Mouse (Mus musculus): ENCODE measurements around the gene Pex6. TPM values are rescaled to one million over a fixed set of nuclear protein-coding genes. Genes with fewer than 3 reads are reported as not detected.

Gene Pex6
- polyA plus RNA-seq, 1 experiment from 2014 or later: 21.1 TPM

GRCm38 (mm10) chr17:46703971-46704886, 7.0 kb upstream of the Pex6 start:
- H3K4me1 ChIP-seq: peaks cover 60% of the 10 kb centered on the region
- 4% methylated on average over 35 of the region's 41 CpGs for WGBS (ENCODE audit: insufficient replicate concordance)

GRCm38 (mm10) chr17:46704887-46705835, 6.1 kb upstream of the Pex6 start, which contains the start of gene Ppp2r5d:
TSS of gene Ppp2r5d (minus strand) at chr17:46705111.
- H3K4me2 ChIP-seq: peak within 1 kb of the TSS; percentile 95
- H3K4me3 ChIP-seq: peak within 1 kb of the TSS; percentile 88
- H3K27ac ChIP-seq: peak within 1 kb of the TSS; percentile 89
- H3K9ac ChIP-seq: peak within 1 kb of the TSS; percentile 93
- under 1% methylated on average over 48 of the region's 48 CpGs for WGBS (ENCODE audit: insufficient replicate concordance)
- H3K27me3 ChIP-seq (replicated peaks): no peaks in the 10 kb centered on the region
- peaks cover 52% of the 10 kb centered on the region for H3K4me1 ChIP-seq
- peak; percentile 94 for ATAC-seq
- H3K36me3 ChIP-seq: peaks cover 12% of the 10 kb centered on the region
- H3K9me3 ChIP-seq (replicated peaks): no peaks in the 10 kb centered on the region

More at GRCm38 (mm10) chr17:46703971-46704886, 7.0 kb upstream of the Pex6 start:
- peaks cover 19% of the 10 kb centered on the region for H3K36me3 ChIP-seq
- peak overlapping the region; percentile 89 for H3K27ac ChIP-seq
- ATAC-seq: peak; percentile 73
- no peaks in the 10 kb centered on the region for H3K9me3 ChIP-seq (replicated peaks)
- H3K27me3 ChIP-seq (replicated peaks): no peaks in the 10 kb centered on the region
- H3K4me2 ChIP-seq: peak overlapping the region; percentile 95
- H3K9ac ChIP-seq: peak overlapping the region; percentile 93
- H3K4me3 ChIP-seq: peak overlapping the region; percentile 88

GRCm38 (mm10) chr17:46706375-46707089, 4.7 kb upstream of the Pex6 start:
- H3K27me3 ChIP-seq (replicated peaks): no peaks in the 10 kb centered on the region
- WGBS (ENCODE audit: insufficient replicate concordance): 85% methylated on average over 14 of the region's 14 CpGs
- H3K9me3 ChIP-seq (replicated peaks): no peaks in the 10 kb centered on the region
- H3K4me3 ChIP-seq: no peak overlapping the region
- H3K27ac ChIP-seq: no peak overlapping the region
- no peak for ATAC-seq
- no peak overlapping the region for H3K9ac ChIP-seq
- no peaks in the 10 kb centered on the region; the same call in 1 of the 2 replicates for H3K36me3 ChIP-seq
- peaks cover 49% of the 10 kb centered on the region for H3K4me1 ChIP-seq
- peak overlapping the region; percentile 95 for H3K4me2 ChIP-seq

- under 1% methylated on average over 63 of the region's 76 CpGs for WGBS (ENCODE audit: insufficient replicate concordance)
- Histone ChIP-seq H3K9me3 (replicated peaks) (no peaks in the 10 kb centered on the region), H3K9ac (peak overlapping the region; percentile 98), H3K4me3 (peak overlapping the region; percentile 100), H3K36me3 (peaks cover 37% of the 10 kb centered on the region), H3K4me1 (peaks cover 28% of the 10 kb centered on the region), H3K27ac (peak overlapping the region; percentile 80), H3K4me2 (peak overlapping the region; percentile 97), H3K27me3 (replicated peaks) (no peaks in the 10 kb centered on the region)
- peak; percentile 56 for ATAC-seq
Observed at GRCm38 (mm10) chr17:46711612-46712271, 479 bp downstream of the Pex6 start.

GRCm38 (mm10) chr17:46712442-46712841, 1.2 kb downstream of the Pex6 start:
- peak overlapping the region; percentile 100 for H3K4me3 ChIP-seq
- no peak for ATAC-seq
- peaks cover 28% of the 10 kb centered on the region for H3K4me1 ChIP-seq
- H3K4me2 ChIP-seq: peak overlapping the region; percentile 97
- peak overlapping the region; percentile 98 for H3K9ac ChIP-seq
- H3K27ac ChIP-seq: peak overlapping the region; percentile 80
- no peaks in the 10 kb centered on the region for H3K9me3 ChIP-seq (replicated peaks)
- peaks cover 44% of the 10 kb centered on the region for H3K36me3 ChIP-seq
- no peaks in the 10 kb centered on the region for H3K27me3 ChIP-seq (replicated peaks)
- WGBS (ENCODE audit: insufficient replicate concordance): 17% methylated on average over 7 of the region's 7 CpGs

GRCm38 (mm10) chr17:46713849-46714248, 2.6 kb downstream of the Pex6 start:
- Histone ChIP-seq H3K4me3 (no peak overlapping the region), H3K27ac (no peak overlapping the region)
- no peak for ATAC-seq

GRCm38 (mm10) chr17:46714756-46715481, 3.7 kb downstream of the Pex6 start:
- H3K4me1 ChIP-seq: peaks cover 28% of the 10 kb centered on the region
- H3K9ac ChIP-seq: no peak overlapping the region
- H3K27ac ChIP-seq: no peak overlapping the region
- H3K36me3 ChIP-seq: peaks cover 46% of the 10 kb centered on the region
- no peak overlapping the region for H3K4me3 ChIP-seq
- H3K4me2 ChIP-seq: no peak overlapping the region
- no peaks in the 10 kb centered on the region for H3K9me3 ChIP-seq (replicated peaks)
- H3K27me3 ChIP-seq (replicated peaks): no peaks in the 10 kb centered on the region
- no peak for ATAC-seq
- WGBS (ENCODE audit: insufficient replicate concordance): 82% methylated on average over 11 of the region's 11 CpGs

More at GRCm38 (mm10) chr17:46713849-46714248, 2.6 kb downstream of the Pex6 start:
- peaks cover 46% of the 10 kb centered on the region for H3K36me3 ChIP-seq
- H3K4me2 ChIP-seq: no peak overlapping the region; the same call in 1 of the 2 replicates
- peaks cover 28% of the 10 kb centered on the region for H3K4me1 ChIP-seq
- 85% methylated on average over 9 of the region's 9 CpGs for WGBS (ENCODE audit: insufficient replicate concordance)
- H3K9me3 ChIP-seq (replicated peaks): no peaks in the 10 kb centered on the region
- H3K27me3 ChIP-seq (replicated peaks): no peaks in the 10 kb centered on the region
- no peak overlapping the region for H3K9ac ChIP-seq

- WGBS (ENCODE audit: insufficient replicate concordance): 79% methylated on average over 7 of the region's 7 CpGs
- ATAC-seq: no peak
- Histone ChIP-seq H3K27ac (no peak overlapping the region), H3K9me3 (replicated peaks) (no peaks in the 10 kb centered on the region), H3K27me3 (replicated peaks) (no peaks in the 10 kb centered on the region), H3K36me3 (peaks cover 68% of the 10 kb centered on the region), H3K4me2 (no peak overlapping the region), H3K9ac (no peak overlapping the region), H3K4me1 (peaks cover 13% of the 10 kb centered on the region), H3K4me3 (no peak overlapping the region)
Observed at GRCm38 (mm10) chr17:46721077-46721476, 9.8 kb downstream of the Pex6 start.

- Histone ChIP-seq H3K36me3 (peaks cover 58% of the 10 kb centered on the region), H3K4me2 (no peak overlapping the region), H3K9ac (no peak overlapping the region), H3K9me3 (replicated peaks) (no peaks in the 10 kb centered on the region), H3K4me3 (no peak overlapping the region), H3K27ac (no peak overlapping the region), H3K4me1 (peaks cover 20% of the 10 kb centered on the region), H3K27me3 (replicated peaks) (peaks cover 18% of the 10 kb centered on the region)
- ATAC-seq: no peak
- WGBS (ENCODE audit: insufficient replicate concordance): 79% methylated on average over 20 of the region's 20 CpGs
Observed at GRCm38 (mm10) chr17:46724477-46725084, 13.3 kb downstream of the Pex6 start.

GRCm38 (mm10) chr17:46725273-46725672, 14.0 kb downstream of the Pex6 start:
- Histone ChIP-seq H3K4me3 (no peak overlapping the region), H3K27ac (no peak overlapping the region), H3K4me2 (no peak overlapping the region), H3K27me3 (replicated peaks) (peaks cover 25% of the 10 kb centered on the region), H3K4me1 (peaks cover 20% of the 10 kb centered on the region), H3K36me3 (peaks cover 56% of the 10 kb centered on the region), H3K9ac (no peak overlapping the region), H3K9me3 (replicated peaks) (no peaks in the 10 kb centered on the region)
- 60% methylated on average over 9 of the region's 9 CpGs for WGBS (ENCODE audit: insufficient replicate concordance)
- ATAC-seq: no peak
